Mouse (Mus musculus): Measurements from ENCODE around the gene Tmem102. TPM values are rescaled to one million over a fixed set of nuclear protein-coding genes. Genes with fewer than 3 reads are reported as not detected.

The Tmem102 gene
- total RNA-seq, 1 experiment from 2014 or later, result not detected

- no peak for DNase-seq
Observed at GRCm38 (mm10) chr11:69818871-69819270, 13.4 kb upstream of the Tmem102 start.

GRCm38 (mm10) chr11:69818365-69818764, 12.9 kb upstream of the Tmem102 start, which contains the start of gene Spem2:
Gene Spem2, minus strand, starts transcription at chr11:69818465.
- DNase-seq, result no peak

DNA sequence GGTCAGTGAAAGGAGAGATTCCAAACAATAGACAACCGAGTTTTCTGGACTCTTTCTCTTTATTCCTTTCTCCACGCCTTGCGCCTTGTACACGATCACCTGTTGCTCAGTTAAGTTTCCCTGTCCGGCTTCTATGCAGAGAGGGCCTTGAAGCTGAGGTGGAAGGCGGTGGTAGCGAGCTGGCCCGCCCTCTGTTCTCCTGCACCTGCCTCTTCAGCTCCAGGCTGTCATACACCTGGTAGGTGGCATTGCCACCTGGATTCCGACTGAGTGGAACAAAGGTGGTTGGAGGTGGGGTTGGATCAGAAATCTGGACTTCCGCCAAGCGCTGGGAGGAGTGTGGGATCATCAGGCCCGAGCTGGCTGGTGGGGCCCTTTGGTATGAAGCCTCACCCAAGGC, 11.1 kb upstream of the Tmem102 start:
- DNase-seq, result no peak

- DNase-seq, result no peak
Observed at GRCm38 (mm10) chr11:69815155-69815554, 9.7 kb upstream of the Tmem102 start, which contains the start of gene Gm39566. Gene Gm39566, minus strand, starts transcription at chr11:69815298.

- DNase-seq, result no peak
Observed at GRCm38 (mm10) chr11:69810280-69810679, 4.9 kb upstream of the Tmem102 start.

DNA sequence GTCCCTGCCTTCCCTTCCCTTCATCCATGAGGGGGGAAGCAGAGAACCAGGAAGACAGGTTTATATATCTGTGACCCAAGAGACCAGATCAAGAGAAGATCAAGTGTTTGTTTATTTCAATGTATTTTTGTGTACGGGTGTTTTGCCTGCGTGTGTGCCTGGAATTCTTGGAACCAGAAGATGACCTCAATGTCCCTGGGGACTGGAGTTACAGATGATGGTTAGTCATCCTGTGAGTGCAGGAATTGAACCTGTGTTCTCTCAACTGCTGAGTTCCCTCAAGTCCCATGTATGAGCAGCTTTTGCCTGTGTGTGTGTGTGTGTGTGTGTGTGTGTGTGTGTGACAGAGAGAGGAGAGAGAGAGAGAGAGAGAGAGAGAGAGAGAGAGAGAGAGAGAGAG, 2.2 kb upstream of the Tmem102 start:
- DNase-seq, result no peak

GRCm38 (mm10) chr11:69806378-69806777, 954 bp upstream of the Tmem102 start:
- no peak for DNase-seq

DNA sequence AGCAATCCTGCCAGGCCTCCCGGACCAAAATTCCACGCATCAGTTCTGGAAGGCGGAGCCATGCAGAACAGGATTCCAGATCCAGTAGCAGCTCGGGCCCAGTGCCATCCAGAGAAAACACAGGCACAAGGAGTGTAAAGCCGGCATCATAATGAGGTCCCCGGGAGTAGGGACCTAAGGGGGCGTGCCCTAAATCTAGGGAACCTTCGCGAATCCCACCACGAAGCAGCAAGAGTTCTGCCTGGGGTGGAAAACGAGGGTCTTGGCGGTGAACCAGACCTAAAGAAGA, 828 bp downstream of the Tmem102 start:
- no peak for DNase-seq

- DNase-seq, result peak; percentile 83
Observed at GRCm38 (mm10) chr11:69803786-69804651, 1.4 kb downstream of the Tmem102 start.

GRCm38 (mm10) chr11:69803328-69803727, 2.1 kb downstream of the Tmem102 start:
- DNase-seq, result no peak

GRCm38 (mm10) chr11:69802648-69803105, 2.7 kb downstream of the Tmem102 start:
- DNase-seq, result peak; percentile 94

- DNase-seq, result no peak
Observed at GRCm38 (mm10) chr11:69801379-69801977, 3.9 kb downstream of the Tmem102 start, which contains the start of gene Fgf11. Gene Fgf11, minus strand, starts transcription at chr11:69801857.

DNA sequence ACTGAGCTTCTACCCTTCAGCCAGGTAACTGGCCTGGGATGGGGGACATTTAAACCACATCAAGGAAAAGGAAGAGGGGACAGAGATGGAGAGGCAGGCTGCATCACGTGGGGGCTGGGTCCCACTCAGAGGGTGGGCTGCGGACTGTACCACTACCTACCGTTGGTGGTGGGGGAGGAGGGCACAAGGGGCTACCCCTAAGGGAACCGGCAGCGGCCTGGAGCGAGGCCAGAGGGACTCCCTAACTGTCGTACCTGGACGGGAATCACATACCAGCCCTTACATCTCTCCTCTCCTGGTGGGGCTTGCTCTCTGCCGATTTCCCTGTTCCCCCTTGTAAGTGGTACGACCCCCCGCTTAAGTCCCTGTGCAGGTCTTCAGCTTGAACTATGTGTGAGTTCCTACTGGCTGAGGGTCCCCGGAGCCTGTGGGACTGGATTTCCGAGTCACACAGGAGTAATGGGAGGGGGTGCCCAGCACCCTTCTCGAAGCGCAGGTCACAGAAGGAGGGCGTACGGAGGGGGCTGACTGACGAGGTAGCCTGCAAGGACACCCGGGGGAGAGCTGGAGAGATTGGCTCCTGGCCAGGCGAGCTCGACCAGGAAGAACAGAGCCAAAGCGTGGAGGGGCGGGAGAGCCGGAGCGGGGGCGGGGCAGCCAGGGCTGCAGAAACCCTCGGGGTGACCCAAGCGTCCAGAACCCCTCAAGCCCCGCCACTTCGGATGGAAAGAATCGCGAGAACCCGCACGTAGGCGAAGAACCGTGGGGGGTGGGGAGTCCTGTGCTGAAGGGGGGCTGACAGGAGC, 4.8 kb downstream of the Tmem102 start:
- peak; percentile 67 for DNase-seq

DNA sequence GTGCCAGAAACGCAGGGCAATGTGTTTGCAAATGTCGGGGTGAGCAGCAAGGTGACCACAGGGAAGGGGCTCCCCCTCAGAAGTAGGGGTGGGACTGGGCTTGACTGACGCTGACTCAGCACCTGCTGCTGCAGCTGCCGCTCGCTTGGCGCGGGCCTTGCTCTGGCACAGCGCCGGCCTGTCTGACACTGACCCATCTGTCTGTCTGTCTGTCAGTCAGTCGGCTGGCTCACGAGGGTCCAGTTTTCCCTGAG, 5.4 kb downstream of the Tmem102 start:
- peak; percentile 41 for DNase-seq

GRCm38 (mm10) chr11:69799394-69800137, 5.9 kb downstream of the Tmem102 start:
- no peak for DNase-seq

DNA sequence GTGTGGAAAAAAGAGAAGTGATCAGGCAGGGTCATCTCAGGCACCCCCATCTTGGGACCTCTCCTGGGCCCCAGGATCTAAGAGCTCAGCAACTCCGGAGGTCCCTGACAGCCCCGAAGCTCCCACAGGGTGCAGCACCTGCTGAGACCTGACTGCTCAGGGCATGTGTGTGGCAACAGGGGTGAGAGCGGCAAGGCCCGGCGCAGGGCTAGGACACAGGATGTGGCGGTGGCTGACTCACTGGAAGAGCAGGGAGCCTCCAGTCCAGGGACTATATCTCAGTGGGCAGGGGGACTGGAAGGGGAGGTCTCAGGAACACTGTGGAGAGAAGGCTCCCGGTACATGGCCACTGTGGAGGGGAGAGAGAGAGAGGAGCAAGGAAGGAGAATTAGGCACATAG, 7.5 kb downstream of the Tmem102 start:
- no peak for DNase-seq

GRCm38 (mm10) chr11:69795983-69796435, 9.4 kb downstream of the Tmem102 start:
- no peak for DNase-seq

DNA sequence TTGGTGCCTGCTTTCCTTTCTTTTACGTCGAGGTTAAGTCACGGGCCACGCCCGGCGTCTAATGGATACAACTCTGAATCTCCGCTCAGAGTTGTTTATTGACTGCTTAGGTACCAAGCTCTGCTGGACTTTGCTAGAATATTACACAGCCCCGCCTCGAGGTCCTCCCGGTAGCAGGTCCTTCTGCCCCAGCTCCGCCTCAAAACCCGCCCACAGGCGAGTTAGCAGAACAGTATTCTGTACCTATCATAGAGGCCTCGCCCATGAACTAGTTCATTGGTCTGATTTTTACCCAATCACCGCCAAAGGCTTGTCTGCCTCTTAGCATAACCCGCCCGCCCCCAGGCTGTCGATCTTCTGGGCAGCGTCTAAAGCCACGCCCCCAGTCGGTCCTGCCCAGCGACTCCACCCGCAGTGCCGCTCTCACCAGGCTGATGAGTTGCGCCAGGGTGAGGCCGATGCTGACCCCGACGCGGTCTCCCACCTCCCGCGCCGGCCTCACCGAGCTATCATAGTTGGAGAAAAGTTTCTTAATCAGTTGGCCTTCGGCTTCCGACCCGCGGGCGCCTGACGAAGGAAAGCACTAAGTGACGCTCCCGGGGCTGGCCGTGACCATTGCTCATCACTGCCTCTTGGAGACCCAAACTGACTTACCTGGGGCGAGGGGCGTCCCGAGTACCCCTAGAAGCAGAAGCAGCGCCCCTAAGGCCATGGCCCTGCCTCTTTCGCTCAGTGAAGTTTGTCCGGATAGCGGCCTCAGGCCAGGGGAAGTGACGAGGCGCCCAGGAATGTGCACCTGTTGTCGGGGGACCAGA, 10.0 kb downstream of the Tmem102 start, which contains the start of gene Chrnb1:
Gene Chrnb1, minus strand, starts transcription at position 776 of the 815 bp plus-strand sequence.
- peak; percentile 93 for DNase-seq

- DNase-seq, result no peak
Observed at GRCm38 (mm10) chr11:69793429-69793828, 12.0 kb downstream of the Tmem102 start.

- no peak for DNase-seq
Observed at GRCm38 (mm10) chr11:69791420-69791819, 14.0 kb downstream of the Tmem102 start.

DNA sequence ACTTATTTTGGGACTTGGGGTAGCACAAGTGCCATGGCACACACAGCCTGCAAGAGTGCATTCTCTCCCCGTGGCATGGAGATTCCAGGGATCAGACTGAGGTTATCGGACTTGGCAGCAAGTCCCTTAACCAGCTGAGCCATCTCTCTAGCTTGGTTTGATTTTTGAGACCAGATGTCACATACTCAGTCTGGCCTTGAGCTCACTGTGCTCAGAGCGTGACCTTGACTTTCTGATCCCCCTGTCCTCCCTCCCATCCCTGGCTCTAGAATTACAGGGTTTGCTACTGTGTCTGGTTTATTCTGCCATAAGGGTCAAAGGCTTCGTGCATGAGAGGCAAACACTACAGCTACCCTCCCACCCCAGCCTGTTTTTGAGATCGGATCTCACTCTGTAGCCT, 16.0 kb downstream of the Tmem102 start:
- DNase-seq, result no peak

All from adrenal gland, postnatal 25 days (tissue).